ENCODE assay signal across 8 mouse cellular contexts in genomic region chr12:118930386-118931318, GRCm38 (mm10). TPM values are rescaled to one million over a fixed set of nuclear protein-coding genes. Genes with fewer than 3 reads are reported as not detected.
A peak's percentile ranks its signal among the peaks of the same experiment; 100 is the strongest.
DNase-seq lines count a peak whose midpoint lies in the region; ATAC-seq lines count a peak whose summit lies in the region.

No protein-coding gene starts in this region.

- H3K36me3 ChIP-seq in embryonic facial prominence, embryonic 12.5 days, result no peaks in the 10 kb centered on the region
- no peaks in the 10 kb centered on the region for H3K36me3 ChIP-seq in heart, embryonic 13.5 days
- H3K36me3 ChIP-seq in kidney, embryonic 14.5 days (ENCODE audit: control insufficient read depth, insufficient read depth, low read length), result no peaks in the 10 kb centered on the region
- no peaks in the 10 kb centered on the region for H3K36me3 ChIP-seq in limb, embryonic 11.5 days (ENCODE audit: control insufficient read depth, insufficient read depth, low read length)
- no peaks in the 10 kb centered on the region for H3K36me3 ChIP-seq in splenic B cell, adult 2 months (ENCODE audit: control insufficient read depth, insufficient read depth, low read length, poor library complexity, severe bottlenecking)

- 23% methylated on average over 13 of the region's 13 CpGs for WGBS in embryonic facial prominence, embryonic 12.5 days
- 22% methylated on average over 13 of the region's 13 CpGs for WGBS in heart, embryonic 13.5 days
- 22% methylated on average over 13 of the region's 13 CpGs for WGBS in kidney, embryonic 14.5 days
- WGBS in limb, embryonic 11.5 days, result 22% methylated on average over 13 of the region's 13 CpGs

- peak overlapping the region; percentile 41 for H3K4me2 ChIP-seq in embryonic facial prominence, embryonic 12.5 days (replicated peaks)
- H3K4me2 ChIP-seq in heart, embryonic 13.5 days, result peak overlapping the region; percentile 59
- peak overlapping the region; percentile 27 for H3K4me2 ChIP-seq in kidney, embryonic 14.5 days (replicated peaks; ENCODE audit: low read depth, low read length)
- H3K4me2 ChIP-seq in limb, embryonic 11.5 days (ENCODE audit: low read depth, severe bottlenecking), result peak overlapping the region; percentile 33; the same call in 1 of the 2 replicates

- peak; percentile 73 for DNase-seq in 416B (ENCODE audit: low read depth)
- peak; percentile 46 to 50 for DNase-seq in adrenal gland, adult 18-20 months (ENCODE audit: low spot score in 2 of 2)
- DNase-seq in limb, embryonic 11.5 days (ENCODE audit: low spot score), result peak; percentile 82
- peak; percentile 1 to 21 for DNase-seq in monocyte, adult 2 months (ENCODE audit: low read depth in 1 of 2, low spot score in 2 of 2)
- peak; percentile 74 for DNase-seq in splenic B cell, adult 2 months (ENCODE audit: low read depth, low spot score)

- ATAC-seq in embryonic facial prominence, embryonic 12.5 days (ENCODE audit: insufficient number of reproducible peaks, insufficient read depth, low FRiP score, low TSS enrichment), result 0 out of 2 replicates have a peak, but pooled peaks have one; percentile 52
- ATAC-seq in heart, embryonic 13.5 days (ENCODE audit: extremely low read depth, insufficient number of reproducible peaks, low FRiP score, low TSS enrichment), result no peak
- ATAC-seq in kidney, embryonic 14.5 days (ENCODE audit: low FRiP score, low TSS enrichment), result peak; percentile 79
- peak; percentile 61; the same call in 1 of the 2 replicates for ATAC-seq in limb, embryonic 11.5 days (ENCODE audit: insufficient number of reproducible peaks, low FRiP score, low TSS enrichment, low read depth)

- no peak overlapping the region for H3K27ac ChIP-seq in embryonic facial prominence, embryonic 12.5 days
- no peak overlapping the region for H3K27ac ChIP-seq in heart, embryonic 13.5 days (replicated peaks)
- H3K27ac ChIP-seq in kidney, embryonic 14.5 days (ENCODE audit: low read depth, low read length), result no peak overlapping the region
- no peak overlapping the region for H3K27ac ChIP-seq in limb, embryonic 11.5 days (replicated peaks; ENCODE audit: low read depth, low read length)

- no peaks in the 10 kb centered on the region for H3K9me3 ChIP-seq in embryonic facial prominence, embryonic 12.5 days
- no peaks in the 10 kb centered on the region for H3K9me3 ChIP-seq in heart, embryonic 13.5 days
- no peaks in the 10 kb centered on the region for H3K9me3 ChIP-seq in kidney, embryonic 14.5 days (ENCODE audit: control insufficient read depth, low read length)
- H3K9me3 ChIP-seq in limb, embryonic 11.5 days (ENCODE audit: control insufficient read depth, low read length), result no peaks in the 10 kb centered on the region

- 0 out of 2 replicates have a peak overlapping the region, but pooled peaks have one; percentile 9 for H3K4me3 ChIP-seq in embryonic facial prominence, embryonic 12.5 days
- peak overlapping the region; percentile 33 for H3K4me3 ChIP-seq in heart, embryonic 13.5 days
- no peak overlapping the region for H3K4me3 ChIP-seq in kidney, embryonic 14.5 days (ENCODE audit: low read length)
- no peak overlapping the region for H3K4me3 ChIP-seq in limb, embryonic 11.5 days (ENCODE audit: low read depth, low read length)

- H3K9ac ChIP-seq in embryonic facial prominence, embryonic 12.5 days, result no peak overlapping the region; the same call in 1 of the 2 replicates
- peak overlapping the region; percentile 50; the same call in 1 of the 2 replicates for H3K9ac ChIP-seq in heart, embryonic 13.5 days
- H3K9ac ChIP-seq in kidney, embryonic 14.5 days (ENCODE audit: low read depth, low read length), result no peak overlapping the region
- no peak overlapping the region for H3K9ac ChIP-seq in limb, embryonic 11.5 days (ENCODE audit: low read length)

- 0 out of 2 replicates have a peak, but pooled peaks cover 5% of the 10 kb centered on the region for H3K4me1 ChIP-seq in embryonic facial prominence, embryonic 12.5 days
- H3K4me1 ChIP-seq in heart, embryonic 13.5 days, result peaks cover 5% of the 10 kb centered on the region
- no peaks in the 10 kb centered on the region for H3K4me1 ChIP-seq in kidney, embryonic 14.5 days (ENCODE audit: control insufficient read depth, insufficient read depth, low read length)
- H3K4me1 ChIP-seq in limb, embryonic 11.5 days (ENCODE audit: control insufficient read depth, insufficient read depth, low read length), result no peaks in the 10 kb centered on the region

- no peaks in the 10 kb centered on the region for H3K27me3 ChIP-seq in embryonic facial prominence, embryonic 12.5 days
- H3K27me3 ChIP-seq in heart, embryonic 13.5 days (replicated peaks), result no peaks in the 10 kb centered on the region
- no peaks in the 10 kb centered on the region for H3K27me3 ChIP-seq in kidney, embryonic 14.5 days (ENCODE audit: control insufficient read depth, insufficient read depth, low read length)
- H3K27me3 ChIP-seq in limb, embryonic 11.5 days (ENCODE audit: control insufficient read depth, insufficient read depth, low read length), result no peaks in the 10 kb centered on the region
- no peaks in the 10 kb centered on the region for H3K27me3 ChIP-seq in splenic B cell, adult 2 months (ENCODE audit: control insufficient read depth, insufficient read depth, low read length, poor library complexity, severe bottlenecking)

RNA-seq across cellular contexts. Expression of gene Abcb5, which starts 35.6 kb away (rescaled TPM):
- not detected for total RNA-seq in adrenal gland, adult 18-20 months (2021)
- polyA plus RNA-seq in embryonic facial prominence, embryonic 12.5 days (2016; fragmentation: Nextera tagmentation; extraction: Ambion mirVana), result not detected in 2 replicates
- not detected in 2 replicates for polyA plus RNA-seq in heart, embryonic 13.5 days (2015; fragmentation: Nextera tagmentation; extraction: Ambion mirVana)
- not detected in 2 replicates for polyA plus RNA-seq in kidney, embryonic 14.5 days (2014; fragmentation: Nextera tagmentation; extraction: Ambion mirVana)
- not detected in 2 replicates for polyA plus RNA-seq in limb, embryonic 11.5 days (2014; fragmentation: Nextera tagmentation; extraction: Ambion mirVana)

Comparison
In these comparisons a context has a peak if more than half of its experiments do, and no peak if none do; other contexts are left out.
1. DNase-seq: peak in every context shown above with its lines; median percentile 82 in limb, embryonic 11.5 days; 74 in splenic B cell, adult 2 months; 73 in 416B; 48 in adrenal gland, adult 18-20 months; 11 in monocyte, adult 2 months.
2. H3K4me3 ChIP-seq: peak in embryonic facial prominence, embryonic 12.5 days (single experiment) and heart, embryonic 13.5 days (single experiment); none in kidney, embryonic 14.5 days (single experiment) and limb, embryonic 11.5 days (single experiment).
3. Peak in every context shown above with its lines, with median percentiles within 50 percentile points of each other: H3K4me2 ChIP-seq.